Mouse (Mus musculus): ENCODE measurements at regions not wholly inside any gene's neighbourhood (a gene's known extent, or its start where the extent isn't known, plus 50 kb on each side); places are given as distances from the start of the nearest gene placed in this dataset.

DNA sequence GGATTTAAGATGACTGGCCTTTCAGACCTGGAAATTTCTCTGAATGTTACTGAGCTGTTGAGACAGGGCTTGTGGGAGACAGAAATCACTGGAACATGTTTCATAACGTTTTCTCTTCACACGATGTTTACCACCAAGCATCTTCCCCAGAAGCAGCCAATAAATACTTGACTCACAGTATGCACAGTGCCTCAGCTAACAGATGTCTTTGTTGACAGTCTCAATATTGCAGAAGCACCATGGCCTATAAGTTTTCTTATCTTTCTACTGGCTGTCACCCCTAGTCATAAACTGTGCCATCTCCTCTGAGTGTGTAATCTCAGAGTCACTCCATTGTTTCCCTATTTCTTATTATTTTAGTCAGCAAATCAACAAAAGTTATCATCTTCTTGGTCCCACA, 187.9 kb upstream of the Gm38303 start:
- intact Hi-C loops (cut with DNase I), result no loop called here
- no peak for DNase-seq (ENCODE audit: low spot score in 2 of 2)

DNA sequence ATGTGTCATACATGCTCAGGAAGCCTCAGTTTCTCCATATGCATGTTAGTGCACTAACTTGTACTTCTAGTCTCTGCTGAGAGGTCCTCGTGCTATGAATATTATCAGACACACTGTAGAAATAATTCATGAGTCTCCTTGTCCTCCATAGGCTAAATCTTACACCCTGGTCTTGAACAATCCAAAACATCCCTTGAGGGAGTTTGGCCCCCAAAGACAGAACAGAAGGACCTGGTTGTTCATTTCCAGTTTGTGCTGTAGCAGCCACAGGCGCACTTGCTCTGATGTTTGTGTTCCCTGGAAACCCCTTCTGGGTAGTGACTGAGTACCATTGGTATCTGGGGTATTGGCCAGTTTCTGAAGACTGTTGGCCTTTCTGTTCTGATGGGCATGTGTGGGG, 176.7 kb upstream of the Gm38303 start:
- intact Hi-C loops (cut with DNase I), result no loop called here
- DNase-seq (ENCODE audit: low spot score in 2 of 2), result no peak

DNA sequence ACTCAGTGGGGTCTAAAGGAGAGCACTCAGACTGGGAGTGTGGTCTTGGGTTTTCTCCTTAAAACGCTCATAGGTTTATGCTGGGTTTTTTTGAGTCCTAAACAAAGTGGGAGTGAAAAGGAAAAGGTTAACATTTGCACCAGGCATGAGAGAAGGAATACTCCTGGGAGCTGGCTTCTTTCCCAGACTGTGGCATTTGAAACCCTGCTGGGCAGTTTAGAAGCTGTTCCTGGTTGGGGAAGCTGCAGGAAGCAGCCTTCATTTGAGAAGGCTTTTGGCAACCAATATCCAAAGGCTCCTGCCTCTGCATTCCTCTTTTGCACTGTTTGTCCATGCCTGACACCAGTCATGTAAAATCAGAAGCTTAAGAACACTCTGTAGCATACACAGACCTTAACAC, 175.9 kb upstream of the Gm38303 start:
- intact Hi-C loops (cut with DNase I), result no loop called here
- peak; percentile 22 to 29 for DNase-seq (ENCODE audit: low spot score in 2 of 2)
